Mouse (Mus musculus): ENCODE data around the gene Tpst2. TPM values are rescaled to one million over a fixed set of nuclear protein-coding genes. Genes with fewer than 3 reads are reported as not detected.

Tpst2 gene
- polyA plus RNA-seq, 3 experiments from 2014 or later = 59.1 to 111 (median 64.1) TPM

DNA sequence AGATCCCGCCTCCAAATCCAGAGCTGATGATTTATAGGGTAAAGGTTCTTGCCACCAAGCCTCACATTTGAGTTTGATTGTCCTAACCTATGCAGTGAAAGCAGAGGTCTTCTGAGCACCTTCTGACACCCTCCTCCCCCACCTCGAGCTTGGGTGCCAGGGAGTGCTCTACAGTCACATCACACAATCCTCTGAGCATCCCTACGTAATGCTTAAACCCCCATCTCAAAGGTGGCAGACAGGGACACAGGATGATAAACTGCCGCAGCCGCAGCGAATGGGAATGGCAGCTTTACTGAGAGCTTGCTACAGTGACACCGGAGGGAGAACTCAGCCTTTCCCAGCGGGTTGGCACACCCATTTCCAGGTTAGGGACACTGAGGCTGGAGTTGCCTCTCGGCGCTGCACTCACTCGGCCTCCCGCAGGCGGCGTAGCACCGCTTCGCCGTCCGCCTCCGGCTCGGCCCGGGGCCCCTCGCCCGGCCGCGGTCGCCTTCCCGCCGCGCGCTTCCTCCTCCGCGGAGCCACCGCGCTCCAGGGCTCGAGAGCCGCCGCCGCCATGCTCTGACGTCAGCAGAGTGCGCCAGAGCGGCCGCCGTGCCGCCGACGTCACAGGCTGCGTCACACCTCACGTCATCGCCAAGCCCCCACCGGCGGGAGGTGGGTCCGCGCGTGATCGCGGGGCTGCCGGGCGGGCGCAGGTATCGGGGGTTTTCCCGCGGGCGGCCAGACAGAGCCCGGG lies 66.1 kb downstream of the Tpst2 start, which contains the start of the genes Srrd and Hps4:
Srrd (minus strand) TSS at position 578 of the 742 bp plus-strand sequence.
Hps4 (plus strand) TSS at position 621 of the 742 bp plus-strand sequence.
- ATAC-seq = peak; percentile 71

DNA sequence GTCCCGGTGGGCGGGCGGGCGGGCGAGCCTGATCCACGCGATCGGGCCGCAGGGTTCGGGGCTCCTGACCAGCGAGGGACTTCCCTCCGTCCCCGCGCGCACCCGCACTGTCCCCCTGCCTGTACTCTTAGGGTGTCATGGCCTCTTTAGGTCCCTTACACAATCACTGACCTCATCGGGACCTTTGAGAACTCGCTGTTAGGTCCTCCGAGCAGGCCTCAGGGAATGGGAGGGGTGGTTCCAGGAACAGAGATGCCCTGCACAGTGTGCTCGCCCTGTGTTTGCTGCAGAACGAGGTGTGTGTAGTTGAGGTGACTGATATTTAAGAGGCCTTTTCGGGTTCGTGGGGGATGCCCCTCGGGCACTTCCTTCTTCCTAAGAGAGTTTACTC lies 66.7 kb downstream of the Tpst2 start:
- peak; percentile 45 for ATAC-seq

DNA sequence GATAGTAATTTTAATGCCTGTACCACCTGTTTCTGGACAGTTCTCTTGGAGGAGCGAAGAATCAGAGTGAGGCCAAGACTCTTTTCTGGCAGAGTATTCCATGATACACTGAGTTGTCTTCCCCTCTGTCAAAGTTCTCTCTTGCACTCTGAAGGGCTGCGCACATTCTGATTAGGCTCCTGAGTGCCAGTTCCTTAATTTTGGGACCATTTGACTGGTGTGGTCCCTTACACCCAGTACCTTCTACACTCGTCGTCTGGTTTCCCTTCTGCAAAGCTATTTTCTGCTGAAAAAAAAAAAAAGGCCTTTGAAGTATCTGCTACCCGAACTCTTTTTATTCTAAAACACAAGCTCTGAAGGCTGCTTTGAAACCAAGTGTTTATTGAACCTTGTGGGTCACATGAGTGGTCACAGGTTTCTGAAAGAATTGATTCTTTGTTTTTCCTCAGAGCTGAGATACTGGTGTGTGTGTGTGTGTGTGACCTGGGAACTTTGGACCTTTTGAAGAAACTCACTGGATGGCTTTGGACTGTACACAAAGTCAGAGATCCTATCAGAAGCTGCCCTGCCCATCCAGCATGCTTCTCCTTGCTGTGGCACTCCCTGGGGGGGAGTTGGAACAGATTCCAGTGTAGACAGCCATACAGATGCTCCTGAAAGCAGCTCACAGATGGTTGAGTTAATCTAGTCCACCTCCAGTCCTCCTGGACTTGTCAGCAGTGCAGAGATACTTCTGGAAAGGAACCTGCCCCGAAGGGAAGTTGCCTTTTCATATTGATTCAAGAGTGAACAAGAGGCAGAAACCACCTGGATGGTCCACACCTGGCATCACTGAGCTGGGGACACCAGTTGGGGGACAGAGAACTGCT lies 67.8 kb downstream of the Tpst2 start:
- ATAC-seq = no peak

DNA sequence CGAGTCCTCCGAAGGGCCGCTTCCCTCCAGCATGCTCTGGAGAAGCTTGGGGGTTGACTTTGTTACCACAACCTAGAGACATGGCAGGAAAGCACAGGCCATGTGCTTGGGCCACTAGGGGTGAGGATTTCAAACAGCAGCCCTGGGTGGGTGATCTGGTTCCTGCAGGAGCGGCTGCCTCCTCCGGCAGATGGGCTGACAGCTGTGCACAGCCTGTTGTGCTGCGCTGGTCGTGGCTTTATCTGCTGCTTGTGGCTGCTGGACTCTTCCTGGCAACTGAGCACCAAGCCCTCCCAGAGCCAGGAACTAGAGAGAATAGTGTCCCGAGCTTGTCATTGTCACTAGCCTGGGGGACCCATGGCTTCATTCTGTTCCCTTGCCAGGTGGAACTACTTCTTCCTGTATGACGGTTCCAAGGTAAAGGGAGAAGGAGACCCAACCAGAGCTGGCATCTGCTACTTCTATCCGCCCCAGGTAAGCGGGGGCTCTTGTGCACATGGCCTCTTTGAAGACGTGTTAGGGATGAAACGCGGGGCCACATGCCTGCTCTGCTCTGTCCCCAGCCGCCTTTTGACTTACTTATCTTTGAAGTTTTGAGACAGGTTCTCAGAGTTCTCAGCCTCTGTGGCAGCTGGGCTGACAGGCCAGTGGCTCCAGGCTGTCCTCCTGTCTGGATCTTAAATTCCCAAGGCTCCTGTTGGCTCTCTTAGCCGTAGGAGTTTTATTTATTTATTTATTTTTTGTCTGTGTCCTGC lies 69.9 kb downstream of the Tpst2 start:
- no peak for ATAC-seq

DNA sequence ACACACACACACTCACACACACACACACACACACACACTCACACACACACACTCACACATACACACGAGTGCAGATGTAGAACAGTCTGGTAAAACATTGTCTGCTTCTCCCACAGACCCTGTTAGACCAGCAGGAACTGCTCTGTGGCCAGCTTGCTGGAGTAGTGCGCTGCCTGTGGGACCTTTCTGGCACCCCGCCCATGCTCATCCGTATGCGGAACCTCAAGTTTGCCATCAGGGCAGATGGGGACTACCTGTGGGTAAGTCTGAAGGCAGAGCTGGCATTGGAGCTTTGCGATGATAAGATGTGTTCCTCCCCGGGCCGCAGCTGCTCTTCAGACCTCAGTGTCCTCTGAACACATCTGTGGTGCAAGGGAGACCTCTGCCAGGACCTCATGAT lies 72.7 kb downstream of the Tpst2 start:
- no peak for ATAC-seq

DNA sequence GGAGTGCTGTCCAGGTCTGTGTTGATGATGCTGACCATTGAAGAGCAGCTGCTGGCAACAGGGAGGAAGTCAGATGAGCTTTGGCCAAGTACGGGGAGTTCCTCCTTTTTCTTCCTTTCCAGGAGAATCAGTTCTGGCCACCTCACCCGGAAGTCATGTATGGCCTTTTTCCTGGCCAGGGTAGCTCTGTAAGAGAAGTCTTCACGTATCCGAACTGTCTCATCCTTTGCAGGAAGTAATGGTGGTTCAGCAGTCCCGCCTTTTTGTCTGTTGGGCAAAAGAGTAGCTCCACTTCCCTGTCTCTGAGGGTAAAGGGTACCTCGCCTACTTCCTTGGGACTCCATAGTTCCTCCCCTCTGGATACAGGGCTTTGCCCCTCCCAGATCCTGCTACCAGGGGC lies 79.0 kb downstream of the Tpst2 start:
- ATAC-seq = no peak

DNA sequence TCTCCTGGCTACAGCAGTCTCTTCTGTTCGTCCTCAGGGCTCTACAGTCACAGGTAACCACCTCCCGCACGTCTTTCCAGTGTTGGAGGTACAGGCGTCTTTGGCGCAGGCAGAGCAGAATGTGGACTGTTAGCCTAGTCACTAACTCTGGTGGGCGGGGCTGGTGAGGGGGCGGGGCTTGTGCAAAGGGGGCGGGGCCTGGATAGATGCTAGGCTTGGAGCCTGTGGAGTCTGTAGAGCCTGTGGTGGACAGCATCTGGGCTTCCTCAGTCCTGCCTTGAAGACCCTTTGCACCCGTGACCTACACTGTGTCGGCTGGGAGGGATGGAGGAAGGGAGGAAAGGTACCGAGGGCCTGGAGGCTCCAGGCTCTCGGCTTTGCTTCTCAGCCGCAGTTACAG lies 79.4 kb downstream of the Tpst2 start, which contains the start of gene Gm6583:
Gm6583 (minus strand) TSS at position 124 of the 400 bp plus-strand sequence.
- ATAC-seq = no peak

DNA sequence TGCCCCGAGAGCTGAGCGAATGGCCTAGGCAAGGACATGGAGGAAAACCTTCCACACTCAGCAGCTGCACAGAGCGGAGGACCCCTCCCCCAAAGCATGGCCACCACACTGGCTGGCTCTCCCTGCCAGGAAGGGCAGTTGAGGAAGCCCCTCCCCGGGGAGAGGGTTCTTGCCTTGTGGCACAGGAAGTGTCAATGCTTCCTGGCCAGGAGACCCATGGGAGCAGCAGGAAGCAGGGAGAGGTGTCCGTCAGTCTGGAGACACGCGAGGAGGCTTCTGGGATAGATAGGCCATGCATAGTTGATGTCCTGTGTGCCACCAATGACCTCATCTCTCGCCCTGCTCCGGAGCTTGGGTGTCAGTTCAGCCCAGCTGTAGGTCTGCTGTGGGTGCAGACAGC lies 79.8 kb downstream of the Tpst2 start:
- no peak for ATAC-seq

DNA sequence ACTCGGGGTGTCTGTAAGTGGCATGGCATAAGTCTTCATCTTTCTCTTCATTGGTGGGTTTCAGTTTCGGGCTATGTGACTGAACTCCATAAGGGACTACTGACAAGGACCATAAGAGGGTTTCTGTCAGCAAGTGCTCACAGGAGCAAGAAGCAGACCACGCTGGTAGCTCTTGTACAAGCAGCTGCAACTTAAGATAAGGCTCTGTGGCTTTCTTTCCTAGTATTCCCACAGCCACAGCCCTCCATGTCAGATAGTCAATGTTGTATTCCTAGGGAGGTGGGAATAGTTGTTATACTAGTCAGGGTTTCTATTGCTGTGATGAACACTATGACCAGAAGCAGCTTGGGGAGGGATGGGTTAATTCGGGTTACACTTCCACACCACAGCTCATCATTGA lies 83.0 kb downstream of the Tpst2 start:
- no peak for ATAC-seq

DNA sequence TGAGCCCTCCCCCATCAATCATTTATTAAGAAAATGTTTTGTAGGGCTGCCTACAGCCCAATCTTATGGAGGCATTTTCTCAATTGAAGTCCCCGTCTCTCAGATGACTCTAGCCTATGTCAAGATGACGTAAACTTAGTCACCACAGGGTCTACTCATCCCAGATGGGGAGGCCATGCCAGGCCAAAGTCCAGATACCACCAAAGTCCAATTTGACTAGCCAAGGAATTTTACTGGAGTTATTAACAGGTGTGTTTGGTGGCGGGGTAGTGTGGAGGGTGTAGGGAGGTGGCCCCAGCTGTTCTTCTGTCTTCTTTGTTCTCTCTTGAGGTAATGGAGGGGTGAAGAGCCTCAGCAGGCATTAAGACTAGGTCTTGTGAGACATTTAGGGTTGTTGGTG lies 83.6 kb downstream of the Tpst2 start:
- ATAC-seq = no peak

DNA sequence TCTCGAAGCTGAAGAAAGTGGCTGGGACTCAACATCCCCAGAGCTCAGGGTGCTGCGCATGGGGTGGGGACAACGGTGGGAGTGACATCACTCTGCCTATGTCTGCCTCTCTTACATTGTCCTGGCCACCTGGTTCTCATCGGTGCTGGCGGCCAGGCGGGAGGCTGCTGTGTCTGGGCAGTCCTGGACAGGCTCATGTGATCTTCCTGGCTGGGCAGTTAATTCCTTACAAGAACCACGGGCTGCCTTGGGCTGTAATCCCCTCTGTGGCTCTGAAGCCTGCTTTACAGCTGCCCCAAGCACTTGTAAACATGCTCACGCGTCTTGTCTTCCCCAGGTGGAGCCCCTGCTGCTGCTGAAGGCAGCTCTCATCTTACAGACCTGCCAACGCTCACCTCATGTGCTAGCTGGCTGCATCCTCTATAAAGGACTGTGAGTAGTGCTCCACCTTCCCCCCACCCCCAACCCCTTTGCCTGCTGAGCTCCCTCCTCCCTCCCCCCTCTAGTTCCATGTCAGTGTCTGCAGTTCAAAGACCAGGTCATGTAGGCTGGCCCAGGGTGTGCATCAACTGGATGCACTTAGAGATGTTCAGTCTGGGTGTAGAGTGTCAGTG lies 87.8 kb downstream of the Tpst2 start:
- ATAC-seq = no peak

Other genes starting within 250 kb of the Tpst2 start
- gene Cryba4, start 24.2 kb upstream of the Tpst2 start, polyA plus RNA-seq (2017; shearing (Covaris generic)) = 1 to 10 TPM in 1 of 3 experiments, under 1 TPM in 1, not detected in 1; 0.56 to 1.3 TPM
- under 1 TPM in 1 of 3 experiments, not detected in 2; 0.97 TPM for gene Crybb1, start 20.9 kb upstream of the Tpst2 start, polyA plus RNA-seq (2017; shearing (Covaris generic))
- 10 to 100 TPM; 14.7 to 26.1 (median 15.3) TPM for gene Tfip11, start 49.7 kb downstream of the Tpst2 start, polyA plus RNA-seq (2017; shearing (Covaris generic))
- 1 to 10 TPM; 2.9 to 4.8 (median 4.4) TPM for gene Srrd, start 66.3 kb downstream of the Tpst2 start, polyA plus RNA-seq (2017; shearing (Covaris generic))
- gene Hps4, start 66.4 kb downstream of the Tpst2 start, polyA plus RNA-seq (2017; shearing (Covaris generic)) = 10 to 100 TPM; 13.9 to 19.0 (median 16.4) TPM
- gene Gm6583, start 79.3 kb downstream of the Tpst2 start, polyA plus RNA-seq (2017; shearing (Covaris generic)) = under 1 TPM in 1 of 3 experiments, not detected in 2; 0.25 TPM
- gene Asphd2, start 118.2 kb downstream of the Tpst2 start, polyA plus RNA-seq (2017; shearing (Covaris generic)) = not detected
- not detected for gene Gm6588, start 172.7 kb downstream of the Tpst2 start, polyA plus RNA-seq (2017; shearing (Covaris generic))